Mouse (Mus musculus) bone marrow macrophage, adult 2 months (primary cell): ENCODE measurements at regions not wholly inside any gene's neighbourhood (a gene's known extent, or its start where the extent isn't known, plus 50 kb on each side); places are given as distances from the start of the nearest gene placed in this dataset.

ENCODE experiments used
- H3K27ac ChIP-seq: 2 replicates; pipeline ENCODE4 v1.5.1; 2012; ENCODE audit warnings: low read depth, low read length; ENCODE audit not compliant: insufficient read depth
- H3K4me1 ChIP-seq: 2 replicates; pipeline ENCODE4 v1.6.1; 2012; ENCODE audit warnings: low read length; ENCODE audit not compliant: control insufficient read depth, insufficient read depth
- H3K4me3 ChIP-seq: 2 replicates; pipeline ENCODE4 v1.5.1; 2012; ENCODE audit warnings: mild to moderate bottlenecking, low read length, moderate library complexity; ENCODE audit not compliant: insufficient read depth
- CTCF ChIP-seq: IDR thresholded peaks from 2 replicates; pipeline ENCODE4 v1.5.1; 2012; ENCODE audit warnings: low read depth, mild to moderate bottlenecking, low read length, moderate library complexity
- POLR2A ChIP-seq: IDR thresholded peaks from 2 replicates; pipeline ENCODE4 v1.6.1; 2012; ENCODE audit warnings: mild to moderate bottlenecking, low read depth, low read length, borderline replicate concordance

GRCm38 (mm10) chr2:17868145-17868544 is 128.6 kb downstream of the H2al2a start:
- no peak overlapping the region for H3K27ac ChIP-seq
- H3K4me1 ChIP-seq: no peaks in the 10 kb centered on the region
- TF ChIP-seq POLR2A: no peak
- no peak for TF ChIP-seq CTCF
- H3K4me3 ChIP-seq: no peak overlapping the region

- Histone ChIP-seq H3K27ac (no peak overlapping the region), H3K4me1 (no peaks in the 10 kb centered on the region), H3K4me3 (no peak overlapping the region)
- no peak for TF ChIP-seq CTCF
- TF ChIP-seq POLR2A: no peak
Measured at GRCm38 (mm10) chr2:17867341-17867740, 129.4 kb downstream of the H2al2a start.

DNA sequence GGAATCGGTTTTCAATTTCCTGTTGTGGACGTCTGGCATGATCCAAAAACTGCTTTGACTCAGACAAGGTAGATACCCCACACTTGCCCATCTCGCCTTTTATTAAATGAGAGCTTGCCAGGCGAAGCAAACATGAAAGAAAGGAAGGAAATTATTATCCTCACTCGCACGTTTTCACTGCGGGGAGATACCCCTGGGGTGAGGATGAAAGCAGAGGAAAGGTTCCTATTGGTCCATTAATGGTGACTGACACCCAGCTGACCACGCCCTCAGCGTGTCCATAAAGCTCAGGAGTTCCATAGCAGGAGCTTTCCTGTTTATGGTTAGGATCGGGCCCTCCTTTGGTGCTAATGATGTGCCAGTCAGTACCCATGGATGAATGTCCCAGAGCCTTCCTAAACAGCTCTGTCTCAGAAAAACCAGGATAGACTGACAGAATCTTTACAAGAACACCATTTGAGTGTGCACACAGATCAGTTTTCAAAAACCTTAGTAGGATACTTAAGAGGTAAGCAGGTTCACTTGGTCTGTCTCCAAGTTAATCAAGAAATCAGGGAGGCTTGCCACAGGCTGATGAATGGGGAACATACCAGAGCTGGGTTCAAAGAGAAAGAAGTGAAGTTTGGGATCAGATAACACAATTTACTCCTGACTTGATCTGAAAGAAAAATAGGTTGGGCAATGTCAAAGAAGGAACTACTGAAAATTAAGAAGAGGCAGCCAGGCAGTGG is 130.7 kb upstream of the Nebl start:
- no peak overlapping the region for H3K4me3 ChIP-seq

GRCm38 (mm10) chr2:17860922-17861559 is 129.8 kb upstream of the Nebl start:
- Histone ChIP-seq H3K27ac (no peak overlapping the region), H3K4me3 (no peak overlapping the region), H3K4me1 (no peaks in the 10 kb centered on the region)
- TF ChIP-seq CTCF (no peak), POLR2A (no peak)

More for the DNA sequence above, 130.7 kb upstream of the Nebl start:
- TF ChIP-seq POLR2A (no peak), CTCF (no peak)
- Histone ChIP-seq H3K4me1 (no peaks in the 10 kb centered on the region), H3K27ac (no peak overlapping the region)

- Histone ChIP-seq H3K27ac (no peak overlapping the region), H3K4me3 (no peak overlapping the region), H3K4me1 (no peaks in the 10 kb centered on the region)
- TF ChIP-seq CTCF: no peak
- TF ChIP-seq POLR2A: no peak
Measured at GRCm38 (mm10) chr2:17859234-17859633, 128.0 kb upstream of the Nebl start.

GRCm38 (mm10) chr2:17858326-17858725 is 127.1 kb upstream of the Nebl start:
- no peaks in the 10 kb centered on the region for H3K4me1 ChIP-seq

GRCm38 (mm10) chr2:17855566-17856264 is 124.5 kb upstream of the Nebl start:
- no peaks in the 10 kb centered on the region for H3K4me1 ChIP-seq
- TF ChIP-seq CTCF: no peak
- TF ChIP-seq POLR2A: no peak
- no peak overlapping the region for H3K27ac ChIP-seq
- H3K4me3 ChIP-seq: no peak overlapping the region

More at GRCm38 (mm10) chr2:17858326-17858725, 127.1 kb upstream of the Nebl start:
- TF ChIP-seq POLR2A: no peak
- Histone ChIP-seq H3K4me3 (no peak overlapping the region), H3K27ac (no peak overlapping the region)

GRCm38 (mm10) chr2:17854088-17854487 is 122.8 kb upstream of the Nebl start:
- Histone ChIP-seq H3K4me3 (no peak overlapping the region), H3K27ac (no peak overlapping the region), H3K4me1 (no peaks in the 10 kb centered on the region)
- no peak for TF ChIP-seq POLR2A
- TF ChIP-seq CTCF: no peak

- Histone ChIP-seq H3K4me1 (no peaks in the 10 kb centered on the region), H3K27ac (no peak overlapping the region), H3K4me3 (no peak overlapping the region)
- no peak for TF ChIP-seq POLR2A
- no peak for TF ChIP-seq CTCF
Measured at GRCm38 (mm10) chr2:17853500-17854011, 122.3 kb upstream of the Nebl start.

GRCm38 (mm10) chr2:17852740-17853499 is 121.7 kb upstream of the Nebl start:
- no peak overlapping the region for H3K27ac ChIP-seq
- TF ChIP-seq CTCF: no peak
- no peak for TF ChIP-seq POLR2A
- H3K4me3 ChIP-seq: no peak overlapping the region
- no peaks in the 10 kb centered on the region for H3K4me1 ChIP-seq
